Mouse (Mus musculus): ENCODE measurements at regions not wholly inside any gene's neighbourhood (a gene's known extent, or its start where the extent isn't known, plus 50 kb on each side); places are given as distances from the start of the nearest gene placed in this dataset.

GRCm38 (mm10) chr2:101299126-101299525 lies 325.4 kb upstream of the Rag2 start:
- TF ChIP-seq CTCF (conservative IDR thresholded peaks at IDR 0.05 in 1 of 2, IDR thresholded peaks at IDR 0.05 in 1 of 2; ENCODE audit: low read depth in 2 of 2, low read length in 2 of 2) (no peak), PAX5 (IDR thresholded peaks at IDR 0.05; ENCODE audit: low read length) (no peak), POLR2A (IDR thresholded peaks at IDR 0.05; ENCODE audit: low read depth, low read length) (no peak)

Measured in CH12.LX (cell line).